Mouse (Mus musculus): ENCODE data around the gene Vgf.

Vgf gene

DNA sequence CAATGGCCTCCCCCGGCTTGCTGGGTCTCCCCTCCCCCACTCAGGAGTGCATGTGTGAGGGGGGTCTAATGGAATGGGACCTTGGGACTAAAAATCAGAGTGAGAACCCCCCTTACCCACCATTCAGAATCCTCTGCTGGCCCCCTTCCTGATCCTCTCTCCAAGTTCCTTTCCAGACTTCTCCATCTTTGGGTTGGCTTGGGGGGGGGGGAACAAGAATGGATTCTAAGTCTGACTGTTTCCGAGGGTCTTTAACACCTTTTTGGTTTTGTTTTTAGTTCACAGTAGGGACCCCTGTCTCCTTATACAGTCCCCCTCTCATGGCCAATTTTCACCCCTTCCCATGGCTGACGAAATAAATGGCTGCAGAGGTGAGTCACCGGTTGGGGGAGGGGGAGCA lies at the start of gene Vgf:
TSS of gene Vgf (plus strand) at position 301 of the 400 bp plus-strand sequence.
- no peak for DNase-seq (ENCODE audit: low read depth)

DNA sequence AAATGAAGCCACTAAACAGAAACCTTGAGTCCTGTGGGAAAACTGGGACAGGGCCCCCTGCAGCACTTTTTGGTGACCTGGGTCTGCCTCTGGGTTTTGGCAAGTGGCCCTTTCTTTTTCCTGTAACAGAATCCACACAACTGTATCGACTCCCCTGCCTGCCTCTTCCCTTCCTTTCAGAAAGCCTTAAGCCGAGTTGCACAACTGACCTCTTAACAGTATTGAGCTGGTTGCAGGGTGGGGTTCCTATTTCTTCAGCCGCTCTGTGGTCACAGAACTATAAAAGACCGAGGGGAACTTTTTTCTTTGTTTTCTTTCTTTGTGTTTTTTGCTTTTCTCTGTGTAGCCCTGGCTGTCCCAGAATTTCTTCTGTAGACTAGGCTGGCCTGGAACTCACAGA lies 48.4 kb upstream of the Vgf start:
- peak; percentile 89 for DNase-seq (ENCODE audit: low read depth)

DNA sequence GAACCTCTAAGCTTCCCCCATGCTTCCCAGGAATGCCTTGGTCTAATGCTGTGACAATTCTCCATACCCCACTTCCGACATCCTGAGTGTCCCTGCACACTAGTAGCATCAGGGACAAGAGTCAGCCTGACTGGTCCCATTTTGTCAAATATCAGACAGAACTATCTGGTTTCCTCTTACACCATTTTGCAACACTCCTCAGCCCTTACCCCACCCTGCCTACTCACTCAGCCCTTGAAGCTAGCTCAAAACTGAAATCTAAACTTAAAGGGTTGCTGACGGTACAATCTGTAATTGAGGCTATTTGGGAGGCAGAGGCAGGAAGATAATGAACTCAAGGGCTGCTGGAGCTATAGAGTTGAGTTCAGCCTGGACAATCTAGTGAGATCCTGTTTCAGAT lies 46.4 kb upstream of the Vgf start:
- DNase-seq (ENCODE audit: low read depth): peak; percentile 67

DNA sequence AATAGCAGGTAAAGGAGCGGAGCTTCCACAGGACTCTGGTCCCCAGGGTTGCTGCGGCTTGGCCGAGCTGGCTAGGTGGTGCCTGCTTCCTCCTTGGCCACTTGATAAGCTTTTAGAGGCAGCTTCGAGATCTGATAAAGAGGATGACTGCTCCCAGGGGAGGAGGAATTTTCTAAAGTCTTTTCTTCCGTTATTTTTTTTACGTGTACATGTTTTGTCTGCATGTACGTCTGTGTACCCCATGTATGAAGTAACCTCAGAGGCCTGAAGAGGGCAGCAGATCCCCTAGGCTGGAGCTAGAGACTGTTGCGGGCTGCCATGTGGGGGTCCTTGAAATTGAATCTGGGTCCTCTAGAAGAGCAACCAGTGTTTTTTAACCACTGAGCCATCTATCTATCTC lies 45.2 kb upstream of the Vgf start:
- no peak for DNase-seq (ENCODE audit: low read depth)

DNA sequence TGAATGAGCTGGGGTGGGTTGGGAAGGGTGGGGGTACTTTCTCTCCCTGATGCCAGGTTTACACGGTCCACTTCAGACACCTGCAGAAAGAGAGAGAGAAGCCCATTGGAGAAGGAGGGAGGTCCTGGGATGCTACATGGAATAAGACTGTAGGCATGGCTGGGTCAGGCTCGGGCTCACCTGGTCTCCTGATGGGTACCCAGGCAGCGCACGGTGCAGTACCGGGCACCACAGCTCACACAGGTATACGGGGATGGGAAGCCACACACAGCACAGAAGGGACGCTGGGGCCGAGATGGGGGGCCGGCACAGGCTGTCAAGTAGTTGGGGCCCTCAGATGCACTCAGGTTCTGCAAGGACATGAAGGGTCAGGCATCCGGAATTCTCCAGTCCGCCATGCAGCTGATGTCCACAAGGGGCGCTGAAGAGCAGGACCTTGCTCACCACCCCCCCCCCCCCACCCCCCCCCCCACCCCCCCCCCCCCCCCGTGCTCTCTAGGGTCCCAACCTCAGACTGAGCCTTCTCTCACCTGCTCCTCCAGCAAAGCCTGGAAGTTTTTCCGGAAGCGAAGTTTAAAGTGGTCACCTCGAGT lies 43.8 kb upstream of the Vgf start:
- no peak for DNase-seq (ENCODE audit: low read depth)

DNA sequence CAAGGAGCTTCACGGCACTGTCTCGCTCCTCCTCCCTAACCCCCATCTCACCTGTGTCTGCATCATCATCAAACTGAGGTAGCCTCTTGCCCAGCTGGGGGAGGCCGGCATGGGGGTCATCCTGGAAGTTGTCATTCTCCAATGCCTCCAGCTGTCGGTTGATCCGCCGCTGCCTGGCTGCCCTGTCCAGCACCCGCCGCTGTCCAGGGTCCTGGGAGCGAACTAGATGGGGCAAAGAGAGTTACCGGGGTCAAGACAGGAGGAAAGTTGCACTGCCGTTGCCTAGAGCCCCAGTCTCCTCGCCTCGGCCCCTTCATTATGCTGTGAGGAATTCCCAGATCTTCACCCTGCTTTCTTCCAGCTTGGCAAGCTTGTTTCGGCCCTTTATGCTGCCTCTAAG lies 41.4 kb upstream of the Vgf start:
- DNase-seq (ENCODE audit: low read depth): no peak

GRCm38 (mm10) chr5:136986695-136987137 lies 39.5 kb upstream of the Vgf start, which contains the start of gene Plod3:
Plod3 (plus strand) TSS chr5:136987019.
- DNase-seq (ENCODE audit: low read depth): peak; percentile 99

GRCm38 (mm10) chr5:136987138-136987933 lies 38.9 kb upstream of the Vgf start:
- DNase-seq (ENCODE audit: low read depth): peak; percentile 70

DNA sequence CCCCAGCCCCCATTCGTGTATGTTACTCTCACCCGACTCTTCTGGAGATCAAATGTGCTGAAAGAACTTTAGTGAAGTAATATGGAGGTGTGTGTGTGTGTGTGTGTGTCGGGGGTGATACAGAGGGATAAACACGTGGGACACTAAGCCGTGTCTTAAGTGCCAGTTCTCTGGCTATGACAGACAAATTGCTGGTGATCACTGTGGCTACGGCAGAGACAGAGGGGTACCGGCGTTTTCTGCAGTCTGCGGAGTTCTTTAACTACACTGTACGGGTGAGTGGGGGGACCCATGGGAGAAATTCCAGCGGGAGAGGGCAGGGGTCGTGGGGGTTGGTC lies 38.3 kb upstream of the Vgf start, which contains the start of gene Znhit1:
TSS of gene Znhit1 (minus strand) at position 88 of the 338 bp plus-strand sequence.
- peak; percentile 42 for DNase-seq (ENCODE audit: low read depth)

GRCm38 (mm10) chr5:136988420-136988819 lies 37.8 kb upstream of the Vgf start:
- peak; percentile 55 for DNase-seq (ENCODE audit: low read depth)

GRCm38 (mm10) chr5:136989801-136990200 lies 36.4 kb upstream of the Vgf start:
- DNase-seq (ENCODE audit: low read depth): no peak

DNA sequence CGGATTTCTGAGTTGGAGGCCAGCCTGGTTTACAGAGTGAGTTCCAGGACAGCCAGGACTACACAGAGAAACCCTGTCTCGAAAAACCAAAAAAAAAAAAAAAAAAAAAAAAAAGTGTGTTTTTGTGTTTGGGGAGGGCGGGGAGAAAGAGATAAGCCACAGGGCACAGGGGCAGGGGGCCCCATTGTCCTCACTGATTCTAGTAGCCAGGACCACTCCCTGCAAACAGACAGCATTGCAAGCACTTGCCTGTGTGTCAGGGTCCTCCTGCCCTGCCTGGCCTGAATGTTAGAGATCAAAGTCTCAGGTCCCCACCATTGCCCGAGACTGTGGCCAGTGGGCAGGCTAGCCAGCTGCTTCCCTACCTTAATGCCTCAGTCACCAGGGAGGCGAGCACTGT lies 26.7 kb upstream of the Vgf start:
- DNase-seq (ENCODE audit: low read depth): no peak

DNA sequence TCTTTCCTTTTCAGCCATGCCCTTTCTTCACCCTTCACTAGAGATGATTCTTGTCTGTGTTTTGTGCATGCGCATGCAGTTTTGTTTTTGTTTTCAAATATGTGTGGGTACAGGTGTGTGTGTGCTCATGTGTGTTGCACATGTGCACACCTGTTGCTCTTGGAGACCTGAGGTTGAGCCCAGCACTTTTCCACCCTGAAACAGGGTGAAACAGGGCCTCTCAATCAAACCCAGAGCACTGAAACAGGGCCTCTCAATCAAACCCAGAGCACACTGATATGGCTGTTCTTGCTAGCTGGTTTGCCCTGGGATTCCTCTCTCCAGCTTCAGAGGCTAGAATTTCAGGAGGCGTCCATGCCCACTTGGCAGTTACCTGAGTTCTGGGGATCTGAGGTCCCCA lies 25.6 kb upstream of the Vgf start:
- peak; percentile 24 for DNase-seq (ENCODE audit: low read depth)

GRCm38 (mm10) chr5:137007276-137007675 lies 18.9 kb upstream of the Vgf start:
- no peak for DNase-seq (ENCODE audit: low read depth)

- peak; percentile 79 for DNase-seq (ENCODE audit: low read depth)
Measured at GRCm38 (mm10) chr5:137009988-137010387, 16.2 kb upstream of the Vgf start.

DNA sequence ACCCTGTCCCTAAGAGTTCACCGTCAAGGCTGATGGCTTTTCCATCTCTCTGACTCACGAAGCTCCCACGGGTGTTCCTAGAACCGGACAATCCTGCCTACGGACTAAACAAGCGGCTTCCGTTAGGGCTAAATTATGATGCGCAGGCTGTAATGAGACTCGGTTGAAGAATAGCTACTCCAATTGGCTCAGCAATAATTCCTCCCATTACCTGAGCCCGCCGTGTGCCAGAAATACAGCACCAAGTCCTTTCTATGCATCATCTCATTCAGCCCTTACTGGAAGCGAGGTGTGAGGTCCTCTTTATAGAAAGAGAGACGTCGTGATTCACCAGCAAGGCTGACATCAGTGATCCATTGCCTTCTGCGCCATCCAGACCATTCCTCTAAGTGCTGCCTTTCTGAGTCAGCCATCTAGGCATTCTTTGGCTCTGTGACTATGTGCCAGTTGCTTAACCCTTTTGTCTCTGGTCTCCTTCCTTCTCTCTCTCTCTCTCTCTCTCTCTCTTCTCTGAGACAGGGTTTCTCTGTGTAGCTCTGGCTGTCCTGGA lies 13.7 kb upstream of the Vgf start:
- DNase-seq (ENCODE audit: low read depth): no peak

GRCm38 (mm10) chr5:137015913-137016312 lies 10.3 kb upstream of the Vgf start:
- no peak for DNase-seq (ENCODE audit: low read depth)

DNA sequence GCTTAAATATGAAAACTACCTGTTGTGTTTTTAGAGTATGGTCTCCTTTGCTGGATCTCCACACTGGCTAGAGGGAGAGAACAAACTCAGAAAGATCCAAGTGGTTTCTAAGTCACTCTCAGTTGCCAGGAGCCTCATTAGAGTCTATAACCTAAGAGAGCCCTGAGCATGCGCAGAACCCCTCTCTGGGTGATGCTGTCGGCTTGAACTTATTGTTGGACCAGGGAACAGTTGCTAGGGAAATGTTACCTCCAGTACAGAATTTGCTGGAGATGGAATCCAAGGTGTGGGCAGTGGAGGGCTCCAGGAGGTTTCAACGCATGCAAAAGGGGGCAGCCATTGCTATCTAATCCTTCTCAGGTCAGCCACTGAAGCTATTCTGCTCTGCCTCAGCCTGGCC lies 1.9 kb upstream of the Vgf start:
- DNase-seq (ENCODE audit: low read depth): no peak

- DNase-seq (ENCODE audit: low read depth): peak; percentile 66
Measured at GRCm38 (mm10) chr5:137025132-137025531, 1.1 kb upstream of the Vgf start.

- no peak for DNase-seq (ENCODE audit: low read depth)
Measured at GRCm38 (mm10) chr5:137028561-137029272, 2.5 kb downstream of the Vgf start.

DNA sequence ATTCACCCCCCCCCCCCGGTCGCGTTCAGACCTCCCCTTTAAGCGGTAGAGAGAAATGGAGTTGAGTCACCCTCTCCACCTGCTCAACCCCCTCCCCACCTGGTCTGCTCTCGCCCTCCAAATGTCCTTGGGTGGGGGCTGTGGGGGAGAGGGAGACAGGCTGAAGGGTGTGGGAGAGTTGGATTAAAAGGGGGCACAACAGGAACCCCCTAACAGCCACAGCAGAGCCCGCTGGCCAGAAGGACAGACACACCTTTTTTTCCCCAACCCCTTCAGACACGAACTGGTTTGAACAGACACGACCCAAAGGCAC lies 3.0 kb downstream of the Vgf start:
- no peak for DNase-seq (ENCODE audit: low read depth)

- no peak for DNase-seq (ENCODE audit: low read depth)
Measured at GRCm38 (mm10) chr5:137029643-137030415, 3.6 kb downstream of the Vgf start.

Measured in 416B (cell line).